Mouse (Mus musculus): ENCODE measurements at regions not wholly inside any gene's neighbourhood (a gene's known extent, or its start where the extent isn't known, plus 50 kb on each side); places are given as distances from the start of the nearest gene placed in this dataset.

DNA sequence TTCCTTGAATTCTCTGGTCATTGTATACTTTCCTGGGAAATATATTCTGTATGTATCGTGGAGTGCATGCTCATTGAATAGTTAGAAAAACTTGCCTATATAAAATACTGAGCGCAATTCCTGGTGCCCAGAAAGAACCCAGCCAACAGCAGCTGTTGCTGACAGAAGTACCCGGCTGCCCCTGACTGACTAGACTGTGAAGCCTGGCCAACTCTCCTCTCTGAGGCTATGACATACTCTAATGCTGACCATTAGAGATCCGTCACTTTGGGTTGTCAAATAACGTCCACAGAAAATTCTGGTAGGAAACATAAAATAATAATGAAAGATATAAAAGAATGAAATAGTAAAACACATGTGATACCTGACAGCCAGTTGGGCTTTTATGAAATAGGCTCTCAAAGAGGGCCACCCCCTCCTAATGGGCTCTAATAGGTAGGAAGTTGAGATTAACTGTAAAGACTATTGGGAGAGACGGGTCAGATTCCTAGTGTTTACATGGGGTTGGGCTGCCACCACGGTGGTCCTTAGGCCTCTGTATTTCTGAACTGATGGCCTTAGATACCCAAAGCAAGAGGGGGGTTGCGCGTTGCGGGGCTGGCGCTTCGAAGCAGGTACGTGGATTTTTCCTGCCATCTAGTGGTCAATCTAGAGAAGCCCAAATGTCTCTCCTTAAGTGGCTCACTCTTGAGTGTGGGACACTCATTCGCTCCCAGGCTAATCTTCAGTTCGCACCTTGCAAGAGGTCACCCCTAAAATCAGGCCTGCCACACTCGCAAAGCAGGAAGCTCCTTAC is 53.0 kb upstream of the Mon1b start:
- no peak for DNase-seq

GRCm38 (mm10) chr8:113583801-113584200 is 51.6 kb upstream of the Mon1b start:
- DNase-seq: no peak

Measured in adrenal gland, adult 8-10 months (tissue).